Mouse (Mus musculus) layer of hippocampus, adult 18-20 months (tissue): ENCODE measurements around the gene Trem1. TPM values are rescaled to one million over a fixed set of nuclear protein-coding genes. Genes with fewer than 3 reads are reported as not detected.

Experiments used
- DNase-seq, 2 experiments: peaks; one replicate each; pipeline ENCODE4 v3.0.0; 2022; ENCODE audit warnings: low spot score in 2 of 2
- long read RNA-seq: library from polyadenylated mRNA; stranded (forward); transcript quantifications from one replicate; pipeline ENCODE4 v2.0.0, GENCODE M21; 2021
- total RNA-seq, 2 experiments: library from RNA; stranded (reverse); gene quantifications; 2 replicates each; pipeline ENCODE4 v1.2.3; 2021

Trem1 gene
- not detected for total RNA-seq
- long read RNA-seq: 0 reads

DNA sequence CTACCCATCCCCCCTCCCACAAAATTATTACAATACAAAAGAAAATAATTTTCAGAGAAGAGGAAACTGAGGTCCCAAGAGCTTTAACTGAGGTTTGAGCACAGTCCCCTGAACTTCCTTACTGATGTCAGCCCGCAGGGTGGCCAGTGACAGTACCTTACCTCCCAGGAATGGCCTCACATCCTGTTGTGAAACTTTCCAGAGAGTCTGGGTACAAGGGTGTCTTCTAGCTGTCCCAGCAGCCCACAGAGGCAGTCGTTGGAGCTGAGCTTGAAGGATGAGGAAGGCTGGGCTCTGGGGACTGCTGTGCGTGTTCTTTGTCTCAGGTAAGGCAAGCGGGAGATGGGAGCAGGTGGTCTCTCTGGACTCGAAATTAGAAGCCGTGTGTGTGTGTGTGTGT, at the start of gene Trem1:
Trem1 (plus strand) TSS at position 251 of the 400 bp plus-strand sequence.
- no peak for DNase-seq

DNA sequence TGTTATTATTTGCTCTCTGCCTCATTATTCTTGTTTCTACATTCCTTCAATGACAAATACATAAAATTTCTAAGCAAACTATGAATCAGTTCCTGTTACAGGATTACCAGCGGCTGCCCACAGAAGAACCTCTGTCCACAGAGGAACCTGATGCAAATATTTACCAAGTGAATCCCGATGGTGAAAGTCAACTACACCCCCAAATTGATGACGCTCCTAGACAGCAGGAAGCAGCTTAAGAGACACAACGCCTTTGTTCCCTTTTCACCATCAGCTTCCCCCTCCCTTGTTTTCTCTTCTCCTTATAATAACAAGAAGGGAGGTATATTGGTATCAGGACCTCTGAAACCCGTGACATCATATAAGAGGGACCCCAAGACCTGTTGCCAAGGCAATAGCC, 47.3 kb upstream of the Trem1 start:
- DNase-seq: no peak

DNA sequence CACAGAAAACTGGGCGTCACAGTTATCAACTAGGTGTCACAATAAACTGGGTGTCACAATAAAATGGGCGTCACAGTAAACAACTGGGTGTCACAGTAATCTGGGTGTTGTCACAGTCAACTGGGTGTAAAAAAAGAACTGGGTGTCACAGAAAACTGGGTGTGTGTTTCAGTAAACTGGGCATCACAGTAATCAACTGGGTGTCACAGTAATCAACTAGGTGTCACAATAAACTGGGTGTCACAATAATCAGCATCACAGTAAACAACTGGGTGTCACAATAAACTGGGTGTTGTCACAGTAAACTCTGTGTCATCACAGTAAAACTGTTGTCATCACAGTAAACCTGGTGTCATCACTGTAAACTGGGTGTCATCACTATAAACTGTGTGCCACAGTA, 40.2 kb upstream of the Trem1 start:
- no peak for DNase-seq

GRCm38 (mm10) chr17:48203086-48203485, 29.5 kb upstream of the Trem1 start:
- no peak for DNase-seq

GRCm38 (mm10) chr17:48212596-48212995, 20.0 kb upstream of the Trem1 start:
- DNase-seq: no peak

DNA sequence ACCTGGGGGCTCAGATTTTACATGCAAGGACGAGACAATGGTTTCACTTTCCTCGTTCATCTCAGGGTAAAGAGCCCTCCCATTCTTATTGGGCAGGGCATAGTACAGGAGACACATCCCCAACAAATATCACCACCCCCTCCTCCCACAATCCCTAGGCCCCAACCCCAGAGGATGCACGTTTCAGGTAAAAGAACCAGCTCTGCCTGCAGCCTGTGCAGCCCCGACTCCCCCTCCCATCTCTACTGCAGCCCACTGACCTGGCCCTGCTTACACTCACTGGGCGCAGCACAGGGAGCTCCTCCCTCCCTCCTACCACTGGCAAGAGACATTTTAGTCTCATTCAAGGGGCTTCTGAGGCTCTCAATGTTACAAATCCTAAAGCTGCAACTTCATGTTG, 19.1 kb upstream of the Trem1 start:
- DNase-seq: no peak

- DNase-seq: no peak
Observed at GRCm38 (mm10) chr17:48215429-48215828, 17.1 kb upstream of the Trem1 start.

- DNase-seq: no peak
Observed at GRCm38 (mm10) chr17:48230680-48231079, 1.9 kb upstream of the Trem1 start.

GRCm38 (mm10) chr17:48233789-48234188, 1.2 kb downstream of the Trem1 start:
- DNase-seq: no peak

DNA sequence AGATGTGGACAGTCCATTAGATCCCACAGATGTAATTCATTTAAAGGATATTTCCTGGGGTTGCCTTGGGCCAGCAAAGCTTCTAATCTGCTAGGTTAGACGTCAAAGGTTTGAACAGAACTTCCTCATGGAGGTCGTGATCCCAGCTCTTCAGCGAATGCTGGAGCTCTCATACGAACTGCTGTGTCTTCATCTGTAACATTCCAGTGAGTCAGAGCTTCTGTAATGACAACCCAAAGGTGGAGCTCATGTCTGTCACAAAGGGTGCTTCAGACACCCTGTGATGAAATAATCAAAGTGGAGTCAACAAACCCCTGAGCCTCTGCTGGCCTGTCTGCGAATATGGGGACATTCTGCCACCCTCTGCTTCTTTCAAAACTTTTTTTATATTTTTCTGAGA, 2.0 kb downstream of the Trem1 start:
- no peak for DNase-seq

DNA sequence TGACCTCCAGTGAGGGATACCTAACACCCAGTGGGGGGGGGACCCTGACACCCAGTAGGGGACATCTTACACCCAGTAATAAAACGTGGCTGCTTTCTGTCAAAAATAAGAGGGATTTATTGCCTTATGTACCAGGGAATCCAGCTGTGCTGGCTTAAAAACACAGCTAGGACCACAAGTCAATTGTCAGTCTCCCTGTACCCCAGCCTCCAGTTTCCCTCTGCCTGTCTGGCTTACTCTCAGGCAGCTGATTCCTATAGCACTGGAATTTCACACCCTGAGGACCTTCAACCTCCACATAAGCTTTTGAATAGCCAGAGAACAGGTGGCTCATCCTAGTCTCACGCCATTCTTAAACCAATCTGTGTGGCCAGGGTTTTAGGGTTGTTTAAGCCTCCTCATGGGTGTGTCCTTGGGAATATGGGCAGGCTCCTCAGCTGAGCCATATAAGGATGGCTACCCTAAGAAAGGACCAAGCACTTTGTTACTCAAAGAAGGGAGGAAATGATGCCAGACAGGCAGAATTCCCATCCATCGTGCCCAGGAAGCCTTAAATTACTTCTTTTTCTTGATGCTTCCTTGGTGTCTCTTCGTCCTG, 3.3 kb downstream of the Trem1 start:
- no peak for DNase-seq

DNA sequence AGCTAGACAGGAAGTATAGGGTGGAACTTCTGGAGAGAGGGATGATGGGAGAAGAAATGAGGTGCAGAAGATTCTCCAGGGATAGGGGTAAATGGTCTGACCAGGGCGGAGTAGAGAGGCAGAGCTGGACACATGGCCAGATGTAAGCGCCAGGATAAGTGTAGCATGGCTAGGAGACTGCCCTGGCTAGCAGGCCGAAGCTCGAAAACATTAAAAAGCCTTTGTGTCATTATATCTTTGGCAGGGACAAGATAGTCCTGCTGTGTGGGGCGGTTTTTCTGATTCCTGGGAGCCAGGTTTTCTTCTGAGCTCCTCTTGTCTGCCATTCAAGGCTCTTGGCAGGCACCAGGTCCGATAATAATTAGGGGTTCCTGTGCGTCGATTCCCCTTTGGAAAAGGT, 5.1 kb downstream of the Trem1 start:
- DNase-seq: no peak

DNA sequence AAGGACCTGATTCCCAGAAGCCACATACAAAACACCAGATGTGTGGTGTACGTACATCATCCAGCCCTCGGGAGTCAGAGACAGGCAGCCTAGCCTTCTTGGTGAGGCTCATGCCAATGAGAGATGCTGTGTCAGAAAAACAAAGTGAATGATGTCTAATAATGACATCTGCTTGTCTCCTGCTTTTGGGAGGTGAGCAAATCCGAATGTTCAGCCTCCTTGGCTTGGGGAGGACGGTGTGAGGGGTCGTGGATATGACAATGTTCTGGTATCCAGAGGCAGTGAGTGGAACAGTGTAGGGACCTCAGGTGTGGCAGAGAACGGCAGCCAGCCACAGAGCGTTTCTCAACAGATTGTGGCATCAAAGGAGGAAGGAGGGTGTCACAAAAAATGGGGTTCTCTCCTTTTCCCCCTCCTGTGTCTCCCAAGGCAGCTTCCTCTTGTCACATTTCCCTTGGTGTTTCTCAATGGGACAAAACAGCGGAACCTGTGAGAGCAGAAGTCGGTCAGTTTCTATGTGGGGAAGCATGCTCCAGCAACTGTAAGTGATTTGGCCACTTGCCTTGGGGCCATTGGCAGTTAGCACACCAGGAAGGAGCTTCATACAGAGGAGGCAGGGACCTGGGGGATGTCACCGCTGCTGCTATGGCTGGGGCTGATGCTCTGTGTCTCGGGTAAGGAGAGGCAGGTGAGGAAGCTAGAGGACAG, 14.8 kb downstream of the Trem1 start, which contains the start of gene Trem3:
Trem3 (plus strand) TSS at position 557 of the 708 bp plus-strand sequence.
- DNase-seq: no peak

DNA sequence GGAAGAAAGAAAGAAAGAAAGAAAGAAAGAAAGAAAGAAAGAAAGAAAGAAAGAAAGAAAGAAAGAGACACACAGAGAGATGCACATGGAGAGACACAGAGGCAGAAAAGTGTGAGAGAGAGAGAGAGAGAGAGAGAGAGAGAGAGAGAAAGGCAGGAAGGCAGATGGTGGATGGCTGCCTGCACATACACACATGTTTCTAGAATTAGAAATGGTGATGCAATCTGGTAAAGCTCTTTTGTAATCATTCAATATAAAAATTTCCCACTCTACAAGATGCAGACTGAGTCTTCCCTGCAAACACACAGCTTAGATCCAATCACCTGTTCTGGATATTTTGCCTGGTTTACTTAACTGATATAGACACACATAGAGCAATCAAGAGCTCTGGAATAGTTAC, 16.5 kb downstream of the Trem1 start:
- peak in 1 of 2 experiments; percentile 64 for DNase-seq

DNA sequence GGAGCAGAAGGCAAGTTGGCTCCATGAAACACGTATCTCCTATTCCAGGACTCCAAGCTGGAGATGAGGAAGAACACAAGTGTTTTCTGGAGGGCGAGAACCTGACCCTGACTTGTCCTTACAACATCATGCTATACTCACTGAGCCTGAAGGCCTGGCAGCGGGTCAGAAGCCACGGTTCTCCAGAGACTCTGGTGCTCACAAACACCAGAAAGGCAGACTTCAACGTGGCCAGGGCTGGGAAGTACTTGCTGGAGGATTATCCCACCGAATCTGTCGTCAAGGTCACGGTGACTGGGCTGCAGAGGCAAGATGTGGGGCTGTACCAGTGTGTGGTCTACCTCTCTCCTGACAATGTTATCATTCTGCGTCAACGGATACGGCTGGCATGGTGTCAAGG, 16.9 kb downstream of the Trem1 start:
- no peak for DNase-seq

GRCm38 (mm10) chr17:48250631-48251030, 18.1 kb downstream of the Trem1 start:
- DNase-seq: no peak

- no peak for DNase-seq
Observed at GRCm38 (mm10) chr17:48256575-48256974, 24.0 kb downstream of the Trem1 start.

DNA sequence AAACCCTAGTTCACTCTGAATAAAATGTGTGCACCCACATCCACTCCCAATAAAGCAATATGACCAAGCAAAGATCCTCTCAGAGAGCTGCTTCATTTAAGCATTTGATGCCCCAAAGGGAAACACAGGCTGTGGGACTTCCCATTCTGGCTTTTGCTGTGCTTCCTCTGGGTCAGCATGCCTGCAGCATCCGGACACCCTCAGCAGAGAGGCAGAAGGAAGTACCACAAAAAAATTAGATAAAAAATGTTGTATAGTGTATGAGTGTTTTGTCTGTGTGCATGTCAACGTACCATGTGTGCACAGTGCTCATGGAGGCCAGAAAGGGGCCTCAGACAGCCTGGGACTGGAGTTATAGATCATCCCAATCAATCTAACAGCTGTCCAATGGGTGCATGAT, 29.3 kb downstream of the Trem1 start:
- no peak for DNase-seq

GRCm38 (mm10) chr17:48263741-48264362, 31.3 kb downstream of the Trem1 start, which contains the start of gene Treml4:
Gene Treml4, plus strand, starts transcription at chr17:48264295.
- DNase-seq: no peak

GRCm38 (mm10) chr17:48264662-48265061, 32.1 kb downstream of the Trem1 start:
- DNase-seq: no peak

GRCm38 (mm10) chr17:48266138-48266537, 33.6 kb downstream of the Trem1 start:
- DNase-seq: no peak

GRCm38 (mm10) chr17:48266610-48267304, 34.2 kb downstream of the Trem1 start:
- DNase-seq: no peak
